Mouse (Mus musculus): ENCODE measurements around the gene Lmo2. TPM values are rescaled to one million over a fixed set of nuclear protein-coding genes. Genes with fewer than 3 reads are reported as not detected.

The Lmo2 gene
- total and polyA plus RNA-seq, 3 experiments, result 43.3 to 108 (median 63.6) TPM

GRCm38 (mm10) chr2:103975904-103976303, 18.1 kb downstream of the Lmo2 start:
- peak overlapping the region; percentile 16; the same call in 1 of the 2 replicates for H3K27ac ChIP-seq (ENCODE audit: insufficient read depth, low read depth)
- H3K9me3 ChIP-seq (replicated peaks; ENCODE audit: low read length), result no peaks in the 10 kb centered on the region
- TF ChIP-seq ZMIZ1 (IDR thresholded peaks at IDR 0.05; ENCODE audit: low read depth, low read length) (no peak), MAFK (IDR thresholded peaks at IDR 0.05; ENCODE audit: insufficient replicate concordance, low read length) (no peak), POLR2A (IDR thresholded peaks at IDR 0.05; ENCODE audit: low read depth, low read length) (0 out of 2 replicates have a peak, but pooled peaks have one; percentile 24)
- H3K4me1 ChIP-seq (ENCODE audit: control insufficient read depth in 1 of 2, insufficient read depth in 2 of 2), result peaks cover 5 to 38% of the 10 kb centered on the region in 2 experiments; a peak in 3 of 4 replicates
- no peak for DNase-seq (ENCODE audit: extremely low read depth)
- peaks cover 2% of the 10 kb centered on the region for H3K27me3 ChIP-seq (replicated peaks)
- no peak overlapping the region for H3K4me2 ChIP-seq (ENCODE audit: insufficient read depth, low read depth, poor library complexity, severe bottlenecking)
- in situ Hi-C loops (cut with MboI; ENCODE audit: low pct_ligation_motif_present, low pct_unique_long_range_greater_than_20kb, low sequenced_read_pairs) (loop anchor here (25.0 kb wide), 1 partner anchor 514 kb away; no protein-coding TSS in a partner anchor), dilution Hi-C loops (cut with MboI; ENCODE audit: extremely low pct_ligation_motif_present, extremely low pct_unique_long_range_greater_than_20kb, low sequenced_read_pairs) (no loop called here)
- peaks cover 55 to 72% of the 10 kb centered on the region in 2 experiments for H3K36me3 ChIP-seq (replicated peaks in 1 of 2; ENCODE audit: control insufficient read depth in 1 of 2, insufficient read depth in 1 of 2, low read length in 1 of 2)
- H3K9ac ChIP-seq (ENCODE audit: insufficient read depth, low read depth), result no peak overlapping the region
- peaks cover 36% of the 10 kb centered on the region for H3K79me2 ChIP-seq (replicated peaks; ENCODE audit: control insufficient read depth, extremely low read depth, insufficient read depth, poor library complexity, severe bottlenecking)
- no peak overlapping the region for H3K4me3 ChIP-seq (replicated peaks in 1 of 3; ENCODE audit: low read depth in 2 of 3, low read length in 2 of 3, poor library complexity in 1 of 3)

GRCm38 (mm10) chr2:103977216-103977615, 19.4 kb downstream of the Lmo2 start:
- TF ChIP-seq BHLHE40 (IDR thresholded peaks at IDR 0.05; ENCODE audit: low read depth, low read length) (no peak), HCFC1 (IDR thresholded peaks at IDR 0.05; ENCODE audit: low read depth, low read length) (no peak), MEF2A (IDR thresholded peaks at IDR 0.05; ENCODE audit: borderline replicate concordance, low read depth, low read length) (no peak), JUN (IDR thresholded peaks at IDR 0.05; ENCODE audit: insufficient read depth, low read depth, low read length) (no peak), EP300 (IDR thresholded peaks at IDR 0.05; ENCODE audit: low read length) (no peak), NELFE (IDR thresholded peaks at IDR 0.05; ENCODE audit: low read depth, low read length) (no peak), MYC (IDR thresholded peaks at IDR 0.05; ENCODE audit: low read depth, low read length) (no peak), SIN3A (IDR thresholded peaks at IDR 0.05; ENCODE audit: low read length) (no peak), PAX5 (IDR thresholded peaks at IDR 0.05; ENCODE audit: low read length) (no peak), SMC3 (IDR thresholded peaks at IDR 0.05; ENCODE audit: low read depth, low read length) (no peak), CHD2 (IDR thresholded peaks at IDR 0.05; ENCODE audit: low read length) (no peak), ELF1 (IDR thresholded peaks at IDR 0.05; ENCODE audit: low read depth, low read length) (no peak), NRF1 (IDR thresholded peaks at IDR 0.05; ENCODE audit: low read depth, low read length) (no peak), MXI1 (IDR thresholded peaks at IDR 0.05; ENCODE audit: low read depth, low read length) (no peak)
- Histone ChIP-seq H3K9me3 (replicated peaks; ENCODE audit: low read length) (no peaks in the 10 kb centered on the region), H3K9ac (ENCODE audit: insufficient read depth, low read depth) (no peak overlapping the region), H3K36me3 (replicated peaks in 1 of 2; ENCODE audit: control insufficient read depth in 1 of 2, insufficient read depth in 1 of 2, low read length in 1 of 2) (peaks cover 60 to 76% of the 10 kb centered on the region in 2 experiments), H3K79me2 (replicated peaks; ENCODE audit: control insufficient read depth, extremely low read depth, insufficient read depth, poor library complexity, severe bottlenecking) (peaks cover 23% of the 10 kb centered on the region), H3K4me1 (ENCODE audit: control insufficient read depth in 1 of 2, insufficient read depth in 2 of 2) (peaks cover 5 to 36% of the 10 kb centered on the region in 2 experiments; a peak in 3 of 4 replicates), H3K4me3 (replicated peaks in 1 of 3; ENCODE audit: low read depth in 2 of 3, low read length in 2 of 3, poor library complexity in 1 of 3) (no peak overlapping the region), H3K27ac (ENCODE audit: insufficient read depth, low read depth) (no peak overlapping the region), H3K27me3 (replicated peaks) (no peaks in the 10 kb centered on the region), H3K4me2 (ENCODE audit: insufficient read depth, low read depth, poor library complexity, severe bottlenecking) (no peak overlapping the region)
- in situ Hi-C loops (cut with MboI; ENCODE audit: low pct_ligation_motif_present, low pct_unique_long_range_greater_than_20kb, low sequenced_read_pairs), result loop anchor here (25.0 kb wide), 1 partner anchor 515 kb away; no protein-coding TSS in a partner anchor
- dilution Hi-C loops (cut with MboI; ENCODE audit: extremely low pct_ligation_motif_present, extremely low pct_unique_long_range_greater_than_20kb, low sequenced_read_pairs), result no loop called here
- DNase-seq (ENCODE audit: extremely low read depth), result no peak
